Mouse (Mus musculus): ENCODE data around the gene Hif1an. TPM values are rescaled to one million over a fixed set of nuclear protein-coding genes. Genes with fewer than 3 reads are reported as not detected.

Hif1an gene
- polyA plus RNA-seq, 1 experiment = 13.5 TPM

DNA sequence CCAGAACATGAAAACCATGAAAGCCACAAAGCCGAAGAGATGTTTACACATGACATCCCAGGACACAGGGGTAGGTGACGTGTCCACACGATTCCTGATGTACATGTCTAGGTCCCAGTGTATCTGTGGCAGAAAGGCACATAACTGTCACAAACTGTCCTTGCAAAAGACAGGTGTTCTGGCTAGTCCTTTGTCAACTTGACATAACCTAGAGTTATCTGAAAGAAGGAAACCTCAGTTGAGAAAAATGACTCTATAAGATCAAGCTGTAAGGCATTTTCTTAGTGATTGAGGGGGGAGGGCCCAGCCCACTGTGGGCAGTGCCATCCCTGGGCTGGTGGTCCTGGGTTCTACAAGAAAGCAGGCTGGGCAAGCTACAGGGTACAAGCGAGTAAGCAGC is 9.9 kb upstream of the Hif1an start, which contains the start of gene Gm20538:
Gene Gm20538 (minus strand): TSS at position 101 of the 400 bp plus-strand sequence.
- peaks cover 50% of the 10 kb centered on the region for H3K36me3 ChIP-seq (ENCODE audit: control insufficient read depth, insufficient read depth)
- no peaks in the 10 kb centered on the region for H3K27me3 ChIP-seq (ENCODE audit: control insufficient read depth, insufficient read depth, insufficient read length)
- TF ChIP-seq USF1 (IDR thresholded peaks at IDR 0.05; ENCODE audit: low read depth) (no peak), CTCF (IDR thresholded peaks at IDR 0.05; ENCODE audit: control insufficient read depth, insufficient read depth, insufficient read length) (no peak), CEBPB (IDR thresholded peaks at IDR 0.05; ENCODE audit: low read depth) (no peak), MYOG (IDR thresholded peaks at IDR 0.05; ENCODE audit: control insufficient read depth, extremely low read depth, insufficient read length) (no peak), MYOD1 (IDR thresholded peaks at IDR 0.05; ENCODE audit: control insufficient read depth, insufficient read length, low read depth) (no peak), MAX (IDR thresholded peaks at IDR 0.05) (no peak), FOSL1 (IDR thresholded peaks at IDR 0.05; ENCODE audit: insufficient read depth, low read length, poor library complexity, severe bottlenecking) (no peak)
- H3K79me2 ChIP-seq (ENCODE audit: control insufficient read depth, insufficient read depth) = peaks cover 26% of the 10 kb centered on the region
- H3ac ChIP-seq (ENCODE audit: control insufficient read depth, insufficient read length, low read depth) = no peak within 1 kb of the TSS
- peaks cover 21% of the 10 kb centered on the region for H3K79me3 ChIP-seq (ENCODE audit: low read depth)
- H3K4me3 ChIP-seq (ENCODE audit: insufficient read depth, poor library complexity, severe bottlenecking) = no peak within 1 kb of the TSS

DNA sequence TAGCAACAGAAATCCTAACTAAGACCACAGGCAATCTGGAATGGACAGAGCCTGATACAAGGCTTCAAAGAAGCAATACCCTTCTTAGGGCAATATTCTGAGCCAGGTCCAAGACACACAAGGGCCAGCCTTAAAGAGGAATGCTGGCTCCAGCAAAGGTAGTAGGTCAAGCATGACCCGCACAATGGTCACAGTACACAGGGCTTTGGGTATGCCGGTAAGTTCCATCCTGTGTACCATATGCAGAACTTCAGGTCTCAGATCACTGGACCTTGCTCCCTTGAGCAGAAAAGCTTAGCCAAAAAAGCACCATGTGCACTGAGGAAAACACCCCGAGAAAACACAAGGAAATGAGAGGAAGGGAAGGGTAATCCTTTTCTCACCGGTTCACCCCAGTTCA is 9.4 kb upstream of the Hif1an start:
- Histone ChIP-seq H3K27me3 (ENCODE audit: control insufficient read depth, insufficient read depth, insufficient read length) (no peaks in the 10 kb centered on the region), H3K36me3 (ENCODE audit: control insufficient read depth, insufficient read depth) (peaks cover 45% of the 10 kb centered on the region), H3K79me2 (ENCODE audit: control insufficient read depth, insufficient read depth) (peaks cover 26% of the 10 kb centered on the region), H3K79me3 (ENCODE audit: low read depth) (peaks cover 21% of the 10 kb centered on the region), H3K4me3 (ENCODE audit: insufficient read depth, poor library complexity, severe bottlenecking) (no peak overlapping the region), H3ac (ENCODE audit: control insufficient read depth, insufficient read length, low read depth) (no peak overlapping the region)
- TF ChIP-seq MYOG (IDR thresholded peaks at IDR 0.05; ENCODE audit: control insufficient read depth, extremely low read depth, insufficient read length) (no peak), CEBPB (IDR thresholded peaks at IDR 0.05; ENCODE audit: low read depth) (no peak), MYOD1 (IDR thresholded peaks at IDR 0.05; ENCODE audit: control insufficient read depth, insufficient read length, low read depth) (no peak), FOSL1 (IDR thresholded peaks at IDR 0.05; ENCODE audit: insufficient read depth, low read length, poor library complexity, severe bottlenecking) (no peak), MAX (IDR thresholded peaks at IDR 0.05) (no peak), USF1 (IDR thresholded peaks at IDR 0.05; ENCODE audit: low read depth) (no peak), CTCF (IDR thresholded peaks at IDR 0.05; ENCODE audit: control insufficient read depth, insufficient read depth, insufficient read length) (no peak)

DNA sequence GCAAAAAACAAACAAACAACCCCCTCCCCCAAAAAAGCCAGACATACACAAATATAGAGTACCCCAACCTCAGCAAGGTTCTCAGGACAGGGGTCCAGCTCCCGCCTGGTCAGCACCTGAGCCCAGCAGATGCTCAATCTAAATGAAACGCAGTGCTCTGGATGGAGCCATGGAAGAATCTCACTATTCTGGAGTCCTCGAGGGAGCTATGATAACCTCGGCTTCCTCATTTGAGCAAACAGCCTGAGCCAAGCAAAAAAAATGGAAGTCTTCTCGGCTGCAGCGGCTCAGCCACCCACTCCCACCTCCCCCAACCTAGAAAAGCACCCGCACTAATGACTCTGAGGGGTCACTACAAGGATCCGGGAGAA is 8.2 kb upstream of the Hif1an start:
- Histone ChIP-seq H3K36me3 (ENCODE audit: control insufficient read depth, insufficient read depth) (peaks cover 34% of the 10 kb centered on the region), H3K79me2 (ENCODE audit: control insufficient read depth, insufficient read depth) (peaks cover 26% of the 10 kb centered on the region), H3K79me3 (ENCODE audit: low read depth) (peaks cover 21% of the 10 kb centered on the region), H3ac (ENCODE audit: control insufficient read depth, insufficient read length, low read depth) (peak overlapping the region; percentile 100), H3K4me3 (ENCODE audit: insufficient read depth, poor library complexity, severe bottlenecking) (peak overlapping the region; percentile 97), H3K27me3 (ENCODE audit: control insufficient read depth, insufficient read depth, insufficient read length) (peaks cover under 1% of the 10 kb centered on the region)
- no peak for TF ChIP-seq MAX (IDR thresholded peaks at IDR 0.05)
- TF ChIP-seq CTCF (IDR thresholded peaks at IDR 0.05; ENCODE audit: control insufficient read depth, insufficient read depth, insufficient read length) = no peak
- TF ChIP-seq FOSL1 (IDR thresholded peaks at IDR 0.05; ENCODE audit: insufficient read depth, low read length, poor library complexity, severe bottlenecking) = no peak
- TF ChIP-seq USF1 (IDR thresholded peaks at IDR 0.05; ENCODE audit: low read depth) = no peak
- TF ChIP-seq CEBPB (IDR thresholded peaks at IDR 0.05; ENCODE audit: low read depth) = no peak

DNA sequence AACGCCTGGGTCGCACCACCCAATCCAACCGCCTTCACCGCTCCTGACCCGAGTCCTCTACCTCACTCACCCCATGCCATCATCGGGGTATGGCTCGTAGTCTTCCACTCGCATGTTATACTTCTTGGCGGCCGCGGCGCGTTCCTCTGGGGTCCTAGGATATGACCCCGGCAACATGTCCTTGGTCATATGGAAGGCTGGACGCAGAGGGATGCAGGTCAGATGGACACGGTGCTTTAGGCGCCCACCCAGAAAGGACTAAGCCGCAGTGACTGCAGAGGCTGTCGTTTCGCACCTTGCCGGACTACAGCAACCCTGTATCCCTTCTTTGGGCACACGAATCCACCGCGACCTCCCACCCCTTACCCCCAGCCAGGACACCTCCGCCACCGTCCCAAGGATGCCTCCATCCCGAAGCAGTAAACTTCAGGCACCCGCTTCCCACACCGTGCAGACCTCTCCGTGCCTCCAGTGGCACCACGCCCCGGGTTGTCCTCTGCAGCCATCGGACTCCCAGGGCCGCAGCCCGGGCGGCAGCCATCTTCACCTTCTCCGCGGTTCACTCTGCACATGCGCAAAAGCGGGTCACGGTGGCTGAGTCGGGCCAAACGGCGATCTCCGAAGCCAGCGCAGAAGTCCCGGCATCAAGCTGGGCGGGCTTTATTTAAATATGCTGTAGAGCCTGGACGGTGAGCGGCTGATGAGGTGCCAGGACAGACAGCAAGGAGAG is 7.6 kb upstream of the Hif1an start, which contains the start of gene Ndufb8:
Gene Ndufb8 (minus strand): TSS at position 580 of the 730 bp plus-strand sequence.
- Histone ChIP-seq H3ac (ENCODE audit: control insufficient read depth, insufficient read length, low read depth) (peak within 1 kb of the TSS; percentile 100), H3K4me3 (ENCODE audit: insufficient read depth, poor library complexity, severe bottlenecking) (peak within 1 kb of the TSS; percentile 97), H3K36me3 (ENCODE audit: control insufficient read depth, insufficient read depth) (peaks cover 29% of the 10 kb centered on the region), H3K79me2 (ENCODE audit: control insufficient read depth, insufficient read depth) (peaks cover 26% of the 10 kb centered on the region), H3K27me3 (ENCODE audit: control insufficient read depth, insufficient read depth, insufficient read length) (peaks cover 3% of the 10 kb centered on the region), H3K79me3 (ENCODE audit: low read depth) (peaks cover 21% of the 10 kb centered on the region)
- TF ChIP-seq CEBPB (IDR thresholded peaks at IDR 0.05; ENCODE audit: low read depth) (no peak), MAX (IDR thresholded peaks at IDR 0.05) (peak; percentile 40), FOSL1 (IDR thresholded peaks at IDR 0.05; ENCODE audit: insufficient read depth, low read length, poor library complexity, severe bottlenecking) (no peak), CTCF (IDR thresholded peaks at IDR 0.05; ENCODE audit: control insufficient read depth, insufficient read depth, insufficient read length) (no peak), MYOD1 (IDR thresholded peaks at IDR 0.05; ENCODE audit: control insufficient read depth, insufficient read length, low read depth) (no peak)

DNA sequence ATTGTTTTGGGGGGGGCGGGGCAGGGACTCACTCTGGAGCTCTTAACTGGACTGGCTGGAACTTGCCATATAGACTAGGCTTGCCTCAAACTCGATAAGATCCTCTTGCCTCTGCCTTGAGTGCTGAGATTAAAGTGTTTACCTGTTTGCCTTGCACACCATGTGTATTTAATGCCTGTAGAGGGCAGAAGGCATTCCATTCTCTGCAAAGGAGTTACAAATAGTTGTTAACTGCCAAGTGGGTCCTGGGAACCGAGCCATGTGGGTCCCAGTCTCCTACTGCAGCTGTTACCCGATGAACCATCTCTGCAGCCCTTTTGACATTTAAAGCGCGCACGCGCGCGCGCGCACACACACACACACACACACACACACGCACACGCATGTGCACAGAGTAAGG is 1.4 kb downstream of the Hif1an start:
- no peak overlapping the region for H3K4me3 ChIP-seq (ENCODE audit: insufficient read depth, poor library complexity, severe bottlenecking)
- TF ChIP-seq MYOG (IDR thresholded peaks at IDR 0.05; ENCODE audit: control insufficient read depth, extremely low read depth, insufficient read length) (no peak), CTCF (IDR thresholded peaks at IDR 0.05; ENCODE audit: control insufficient read depth, insufficient read depth, insufficient read length) (no peak)

DNA sequence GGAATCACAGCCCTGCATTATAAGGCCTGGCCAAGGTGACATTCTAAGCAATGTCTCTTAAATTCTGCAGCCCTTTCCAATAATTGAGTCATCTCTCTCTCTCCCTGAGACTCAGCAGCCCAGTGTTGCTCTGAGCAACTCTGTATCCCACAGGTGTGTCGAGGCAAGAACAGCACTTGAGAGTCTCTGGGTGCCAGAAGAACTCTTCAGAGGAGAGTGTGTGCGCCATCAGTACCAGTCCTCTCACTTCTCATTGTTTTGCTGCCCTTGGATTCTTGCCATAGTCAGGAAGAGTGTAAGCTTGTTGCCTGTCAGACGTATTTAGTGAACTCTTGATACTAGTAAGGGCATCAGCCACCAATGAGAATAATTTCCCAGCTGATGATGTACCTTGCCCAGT is 5.1 kb downstream of the Hif1an start:
- no peaks in the 10 kb centered on the region for H3K27me3 ChIP-seq (ENCODE audit: control insufficient read depth, insufficient read depth, insufficient read length)
- peaks cover 75% of the 10 kb centered on the region for H3K36me3 ChIP-seq (ENCODE audit: control insufficient read depth, insufficient read depth)
- H3ac ChIP-seq (ENCODE audit: control insufficient read depth, insufficient read length, low read depth) = no peak overlapping the region
- H3K79me2 ChIP-seq (ENCODE audit: control insufficient read depth, insufficient read depth) = peaks cover 43% of the 10 kb centered on the region
- H3K4me3 ChIP-seq (ENCODE audit: insufficient read depth, poor library complexity, severe bottlenecking) = no peak overlapping the region
- no peak for TF ChIP-seq MAX (IDR thresholded peaks at IDR 0.05)
- TF ChIP-seq CTCF (IDR thresholded peaks at IDR 0.05; ENCODE audit: control insufficient read depth, insufficient read depth, insufficient read length) = no peak
- no peak for TF ChIP-seq USF1 (IDR thresholded peaks at IDR 0.05; ENCODE audit: low read depth)
- TF ChIP-seq CEBPB (IDR thresholded peaks at IDR 0.05; ENCODE audit: low read depth) = no peak
- TF ChIP-seq MYOG (IDR thresholded peaks at IDR 0.05; ENCODE audit: control insufficient read depth, extremely low read depth, insufficient read length) = no peak
- no peak for TF ChIP-seq MYOD1 (IDR thresholded peaks at IDR 0.05; ENCODE audit: control insufficient read depth, insufficient read length, low read depth)
- TF ChIP-seq FOSL1 (IDR thresholded peaks at IDR 0.05; ENCODE audit: insufficient read depth, low read length, poor library complexity, severe bottlenecking) = no peak
- H3K79me3 ChIP-seq (ENCODE audit: low read depth) = peaks cover 22% of the 10 kb centered on the region

More for the DNA sequence above, 1.4 kb downstream of the Hif1an start:
- peak overlapping the region; percentile 30 for H3ac ChIP-seq (ENCODE audit: control insufficient read depth, insufficient read length, low read depth)
- peaks cover 47% of the 10 kb centered on the region for H3K36me3 ChIP-seq (ENCODE audit: control insufficient read depth, insufficient read depth)
- H3K27me3 ChIP-seq (ENCODE audit: control insufficient read depth, insufficient read depth, insufficient read length) = peaks cover 3% of the 10 kb centered on the region
- peaks cover 22% of the 10 kb centered on the region for H3K79me3 ChIP-seq (ENCODE audit: low read depth)
- peaks cover 44% of the 10 kb centered on the region for H3K79me2 ChIP-seq (ENCODE audit: control insufficient read depth, insufficient read depth)

All from C2C12 (cell line).